Mouse (Mus musculus): ENCODE measurements around the gene Ivd. TPM values are rescaled to one million over a fixed set of nuclear protein-coding genes. Genes with fewer than 3 reads are reported as not detected.
A peak's percentile ranks its signal among the peaks of the same experiment; 100 is the strongest.

Ivd gene
- polyA plus RNA-seq, 1 experiment from 2014 or later: 51.6 TPM

GRCm38 (mm10) chr2:118899981-118900825 is 38.4 kb downstream of the Ivd start, which contains the start of gene Bahd1:
Gene Bahd1, plus strand, starts transcription at chr2:118900377.
- peak; percentile 72 for DNase-seq (ENCODE audit: low spot score)
- Histone ChIP-seq H3K36me3 (ENCODE audit: control insufficient read depth, insufficient read depth, low read length) (no peaks in the 10 kb centered on the region), H3K4me3 (ENCODE audit: low read depth, low read length) (peak within 1 kb of the TSS; percentile 80), H3K27me3 (replicated peaks; ENCODE audit: control insufficient read depth, insufficient read depth, low read length) (peaks cover 75% of the 10 kb centered on the region), H3K27ac (ENCODE audit: low read depth) (no peak within 1 kb of the TSS), H3K9ac (ENCODE audit: low read length) (peak within 1 kb of the TSS; percentile 75; the same call in 1 of the 2 replicates), H3K4me1 (replicated peaks; ENCODE audit: control insufficient read depth, insufficient read depth, low read length) (peaks cover 25% of the 10 kb centered on the region), H3K9me3 (ENCODE audit: control insufficient read depth, low read length) (no peaks in the 10 kb centered on the region), H3K4me2 (ENCODE audit: low read length) (peak within 1 kb of the TSS; percentile 99)
- no peak for ATAC-seq (replicated peaks; ENCODE audit: low FRiP score, low TSS enrichment, low read depth)
- under 1% methylated on average over 32 of the region's 32 CpGs for WGBS

- Histone ChIP-seq H3K4me3 (ENCODE audit: low read depth, low read length) (peak overlapping the region; percentile 80), H3K9me3 (ENCODE audit: control insufficient read depth, low read length) (no peaks in the 10 kb centered on the region), H3K36me3 (ENCODE audit: control insufficient read depth, insufficient read depth, low read length) (no peaks in the 10 kb centered on the region), H3K27ac (ENCODE audit: low read depth) (no peak overlapping the region), H3K4me1 (replicated peaks; ENCODE audit: control insufficient read depth, insufficient read depth, low read length) (peaks cover 25% of the 10 kb centered on the region), H3K9ac (ENCODE audit: low read length) (peak overlapping the region; percentile 75; the same call in 1 of the 2 replicates), H3K27me3 (replicated peaks; ENCODE audit: control insufficient read depth, insufficient read depth, low read length) (peaks cover 69% of the 10 kb centered on the region), H3K4me2 (ENCODE audit: low read length) (peak overlapping the region; percentile 99)
- ATAC-seq (replicated peaks; ENCODE audit: low FRiP score, low TSS enrichment, low read depth) (no peak; the same call in none of the 2 replicates), DNase-seq (ENCODE audit: low spot score) (no peak)
- 2% methylated on average over 11 of the region's 11 CpGs for WGBS
Measured at GRCm38 (mm10) chr2:118900826-118901140, 39.0 kb downstream of the Ivd start.

DNA sequence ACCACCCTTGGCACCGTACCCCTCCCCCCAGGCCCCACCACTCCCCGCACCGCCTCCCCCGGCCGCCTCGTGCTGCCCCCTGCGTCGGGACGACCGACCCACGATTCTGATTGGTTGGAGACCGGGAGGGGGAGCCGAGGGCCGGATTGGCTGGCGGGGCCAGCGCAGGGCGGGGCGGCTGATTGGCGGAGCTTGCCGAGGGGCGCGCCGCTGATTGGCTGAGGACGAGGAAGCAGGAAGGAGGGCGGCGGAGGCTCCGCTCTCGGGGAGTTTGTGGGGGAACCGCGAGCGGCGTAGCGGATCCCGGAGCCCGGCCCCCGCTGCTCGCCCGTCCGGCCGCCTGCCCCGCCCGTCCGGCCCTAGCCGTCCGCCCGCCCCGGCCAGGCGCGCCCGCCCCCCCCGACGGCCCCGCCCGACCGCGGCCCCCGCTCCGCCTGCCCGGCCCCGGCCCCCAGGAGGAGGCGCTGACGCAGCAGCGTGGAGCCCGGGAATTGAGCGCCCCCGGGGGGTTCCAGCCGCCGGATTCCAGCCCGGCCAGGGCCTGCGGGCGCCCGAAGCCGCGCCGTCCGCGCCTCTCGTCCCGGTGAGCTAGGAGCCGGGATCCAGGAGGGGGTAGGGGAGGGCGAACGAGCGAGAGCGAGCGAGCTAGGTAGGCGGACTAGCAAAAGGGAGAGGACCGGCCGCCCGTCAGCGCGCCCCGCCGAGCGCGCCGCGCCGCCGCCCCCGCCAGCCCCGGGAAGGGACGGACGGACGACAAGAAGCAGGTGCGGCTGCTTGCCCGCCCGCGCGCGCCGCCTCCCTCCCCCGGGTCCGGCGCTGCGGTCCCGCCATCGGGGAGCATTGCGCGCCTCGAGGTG is 39.6 kb downstream of the Ivd start:
- Histone ChIP-seq H3K4me2 (ENCODE audit: low read length) (peak overlapping the region; percentile 99), H3K4me1 (replicated peaks; ENCODE audit: control insufficient read depth, insufficient read depth, low read length) (peaks cover 20% of the 10 kb centered on the region), H3K9ac (ENCODE audit: low read length) (peak overlapping the region; percentile 75), H3K27me3 (replicated peaks; ENCODE audit: control insufficient read depth, insufficient read depth, low read length) (peaks cover 63% of the 10 kb centered on the region), H3K9me3 (ENCODE audit: control insufficient read depth, low read length) (no peaks in the 10 kb centered on the region), H3K36me3 (ENCODE audit: control insufficient read depth, insufficient read depth, low read length) (no peaks in the 10 kb centered on the region), H3K4me3 (ENCODE audit: low read depth, low read length) (peak overlapping the region; percentile 80), H3K27ac (ENCODE audit: low read depth) (peak overlapping the region; percentile 64; the same call in 1 of the 2 replicates)
- DNase-seq (ENCODE audit: low spot score) (peak; percentile 95), ATAC-seq (replicated peaks; ENCODE audit: low FRiP score, low TSS enrichment, low read depth) (peak; percentile 90)
- under 1% methylated on average over 85 of the region's 120 CpGs for WGBS

- Histone ChIP-seq H3K9me3 (ENCODE audit: control insufficient read depth, low read length) (no peaks in the 10 kb centered on the region), H3K36me3 (ENCODE audit: control insufficient read depth, insufficient read depth, low read length) (no peaks in the 10 kb centered on the region), H3K4me1 (replicated peaks; ENCODE audit: control insufficient read depth, insufficient read depth, low read length) (peaks cover 17% of the 10 kb centered on the region), H3K27ac (ENCODE audit: low read depth) (peak overlapping the region; percentile 64; the same call in 1 of the 2 replicates), H3K4me2 (ENCODE audit: low read length) (peak overlapping the region; percentile 99), H3K9ac (ENCODE audit: low read length) (peak overlapping the region; percentile 75), H3K4me3 (ENCODE audit: low read depth, low read length) (peak overlapping the region; percentile 80), H3K27me3 (replicated peaks; ENCODE audit: control insufficient read depth, insufficient read depth, low read length) (peaks cover 54% of the 10 kb centered on the region)
- ATAC-seq (replicated peaks; ENCODE audit: low FRiP score, low TSS enrichment, low read depth) (peak; percentile 23), DNase-seq (ENCODE audit: low spot score) (peak; percentile 79)
- WGBS: under 1% methylated on average over 96 of the region's 106 CpGs
Measured at GRCm38 (mm10) chr2:118902051-118903025, 40.6 kb downstream of the Ivd start.

GRCm38 (mm10) chr2:118903333-118903741 is 41.6 kb downstream of the Ivd start:
- WGBS: 19% methylated on average over 10 of the region's 10 CpGs
- Histone ChIP-seq H3K9ac (ENCODE audit: low read length) (no peak overlapping the region), H3K27me3 (replicated peaks; ENCODE audit: control insufficient read depth, insufficient read depth, low read length) (peaks cover 44% of the 10 kb centered on the region), H3K27ac (ENCODE audit: low read depth) (no peak overlapping the region), H3K9me3 (ENCODE audit: control insufficient read depth, low read length) (no peaks in the 10 kb centered on the region), H3K4me2 (ENCODE audit: low read length) (peak overlapping the region; percentile 99), H3K4me1 (replicated peaks; ENCODE audit: control insufficient read depth, insufficient read depth, low read length) (peaks cover 17% of the 10 kb centered on the region), H3K36me3 (ENCODE audit: control insufficient read depth, insufficient read depth, low read length) (no peaks in the 10 kb centered on the region), H3K4me3 (ENCODE audit: low read depth, low read length) (peak overlapping the region; percentile 80)
- DNase-seq (ENCODE audit: low spot score) (no peak), ATAC-seq (replicated peaks; ENCODE audit: low FRiP score, low TSS enrichment, low read depth) (no peak)

DNA sequence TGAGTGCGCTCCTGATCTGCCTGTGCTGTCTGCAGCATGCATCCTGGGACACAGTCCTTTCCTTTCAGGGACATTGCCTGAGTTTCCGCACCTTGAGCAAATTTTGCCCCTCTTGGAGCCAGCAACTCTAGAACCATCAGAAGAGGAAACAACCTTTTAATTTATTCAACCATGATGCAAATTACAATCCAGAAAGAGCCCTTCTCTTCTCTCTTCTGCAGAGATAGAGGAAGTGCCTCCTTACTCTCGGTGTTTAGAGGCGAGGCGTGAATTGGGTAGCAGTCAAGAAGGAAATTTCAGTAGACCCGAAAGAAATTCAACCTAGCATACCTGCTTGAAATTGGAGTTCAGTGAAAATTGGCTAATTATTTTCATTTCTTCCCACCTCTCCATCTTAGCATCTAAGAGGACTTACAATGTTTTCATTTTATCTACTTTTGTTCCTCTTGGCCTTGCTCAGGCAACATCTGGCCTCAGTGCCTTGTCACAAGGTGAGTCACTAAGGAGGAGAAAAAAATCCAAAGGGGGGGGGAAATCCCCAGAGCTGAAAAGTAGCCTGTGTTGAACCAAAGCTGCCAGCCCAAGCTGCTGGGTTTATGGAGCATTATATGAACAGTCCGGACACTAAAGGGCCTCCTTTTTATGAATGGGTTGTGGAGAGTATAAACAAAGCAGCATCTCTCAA is 43.8 kb downstream of the Ivd start:
- peaks cover 22% of the 10 kb centered on the region for H3K27me3 ChIP-seq (replicated peaks; ENCODE audit: control insufficient read depth, insufficient read depth, low read length)
- DNase-seq (ENCODE audit: low spot score): no peak
- H3K4me1 ChIP-seq (replicated peaks; ENCODE audit: control insufficient read depth, insufficient read depth, low read length): peaks cover 10% of the 10 kb centered on the region
- no peaks in the 10 kb centered on the region for H3K9me3 ChIP-seq (ENCODE audit: control insufficient read depth, low read length)
- WGBS: 79% methylated on average over 7 of the region's 7 CpGs
- H3K36me3 ChIP-seq (ENCODE audit: control insufficient read depth, insufficient read depth, low read length): no peaks in the 10 kb centered on the region
- ATAC-seq (replicated peaks; ENCODE audit: low FRiP score, low TSS enrichment, low read depth): no peak
- no peak overlapping the region for H3K4me2 ChIP-seq (ENCODE audit: low read length)
- no peak overlapping the region for H3K4me3 ChIP-seq (ENCODE audit: low read depth, low read length)
- H3K27ac ChIP-seq (ENCODE audit: low read depth): no peak overlapping the region
- H3K9ac ChIP-seq (ENCODE audit: low read length): no peak overlapping the region

DNA sequence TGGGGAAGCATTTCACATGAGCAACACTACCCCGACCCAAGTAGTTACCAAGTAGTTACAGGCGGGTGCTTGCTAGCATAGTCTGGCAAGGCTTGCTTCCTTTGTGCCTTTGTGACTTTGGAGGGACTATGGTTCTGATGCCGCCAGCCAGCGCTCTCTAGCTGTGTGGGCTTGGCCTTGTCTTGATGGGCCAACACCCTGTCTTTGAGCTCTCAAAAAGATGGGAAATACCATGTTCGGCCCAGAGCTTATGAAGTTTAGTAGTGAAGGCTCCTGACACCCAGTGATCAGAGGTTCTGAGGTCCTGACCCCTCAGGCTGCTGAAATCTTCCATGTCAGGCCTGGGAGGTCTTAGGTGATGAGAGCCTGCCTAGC is 44.4 kb downstream of the Ivd start:
- Histone ChIP-seq H3K27ac (ENCODE audit: low read depth) (no peak overlapping the region), H3K9me3 (ENCODE audit: control insufficient read depth, low read length) (no peaks in the 10 kb centered on the region), H3K4me3 (ENCODE audit: low read depth, low read length) (no peak overlapping the region), H3K27me3 (replicated peaks; ENCODE audit: control insufficient read depth, insufficient read depth, low read length) (peaks cover 20% of the 10 kb centered on the region; the same call in 1 of the 2 replicates), H3K9ac (ENCODE audit: low read length) (no peak overlapping the region), H3K4me2 (ENCODE audit: low read length) (no peak overlapping the region), H3K4me1 (replicated peaks; ENCODE audit: control insufficient read depth, insufficient read depth, low read length) (peaks cover 10% of the 10 kb centered on the region; the same call in 1 of the 2 replicates), H3K36me3 (ENCODE audit: control insufficient read depth, insufficient read depth, low read length) (no peaks in the 10 kb centered on the region)
- no peak for DNase-seq (ENCODE audit: low spot score)
- WGBS: 80% methylated on average over 5 of the region's 5 CpGs
- ATAC-seq (replicated peaks; ENCODE audit: low FRiP score, low TSS enrichment, low read depth): no peak

Data from intestine, embryonic 14.5 days (tissue).